Mouse (Mus musculus): ENCODE data around the gene Negr1. TPM values are rescaled to one million over a fixed set of nuclear protein-coding genes. Genes with fewer than 3 reads are reported as not detected.

Gene Negr1
- total and polyA plus RNA-seq, 3 experiments, result not detected

DNA sequence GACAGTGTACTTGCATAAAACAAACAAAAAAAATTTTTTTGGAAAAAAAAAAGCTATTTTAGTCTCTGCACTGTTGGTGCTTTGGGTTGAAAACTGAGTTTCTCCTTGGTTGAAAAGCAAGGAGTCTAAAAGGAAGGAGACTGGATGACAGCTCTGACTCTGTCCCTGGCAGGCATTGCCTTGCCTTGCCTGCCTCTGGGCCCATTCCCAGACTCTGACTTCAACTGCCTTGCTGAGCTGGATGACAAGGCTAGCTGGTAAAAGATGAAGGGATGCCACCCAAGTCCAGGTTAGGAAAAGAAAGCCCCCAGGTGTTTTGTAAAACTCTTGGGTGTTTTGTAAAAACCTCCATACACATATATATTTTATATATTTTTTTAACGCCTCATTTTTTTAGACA is 712.5 kb downstream of the Negr1 start:
- dilution Hi-C loops (cut with MboI; ENCODE audit: extremely low pct_ligation_motif_present, extremely low pct_unique_long_range_greater_than_20kb, low sequenced_read_pairs), result no loop called here
- no peak for TF ChIP-seq KAT2A (IDR thresholded peaks at IDR 0.05; ENCODE audit: insufficient replicate concordance, low read length)
- no peak for TF ChIP-seq NRF1 (IDR thresholded peaks at IDR 0.05; ENCODE audit: low read depth, low read length)
- TF ChIP-seq ZC3H11A (IDR thresholded peaks at IDR 0.05; ENCODE audit: low read depth, low read length), result no peak
- no peak for TF ChIP-seq UBTF (IDR thresholded peaks at IDR 0.05; ENCODE audit: low read depth, low read length)
- TF ChIP-seq SIN3A (IDR thresholded peaks at IDR 0.05; ENCODE audit: low read length), result no peak
- no peak for TF ChIP-seq JUND (conservative IDR thresholded peaks at IDR 0.05; ENCODE audit: low read depth, low read length)
- no peak for TF ChIP-seq CHD1 (IDR thresholded peaks at IDR 0.05; ENCODE audit: low read depth, low read length)
- no peak for TF ChIP-seq MYC (IDR thresholded peaks at IDR 0.05; ENCODE audit: low read depth, low read length)
- no peak for TF ChIP-seq SMC3 (IDR thresholded peaks at IDR 0.05; ENCODE audit: low read depth, low read length)
- TF ChIP-seq BHLHE40 (IDR thresholded peaks at IDR 0.05; ENCODE audit: low read depth, low read length), result no peak
- TF ChIP-seq TCF12 (IDR thresholded peaks at IDR 0.05; ENCODE audit: low read depth, low read length), result no peak
- TF ChIP-seq NELFE (IDR thresholded peaks at IDR 0.05; ENCODE audit: low read depth, low read length), result no peak
- no peak for TF ChIP-seq IRF4 (IDR thresholded peaks at IDR 0.05; ENCODE audit: low read depth, low read length)
- TF ChIP-seq E2F4 (IDR thresholded peaks at IDR 0.05; ENCODE audit: insufficient replicate concordance, low read depth, low read length), result no peak

DNA sequence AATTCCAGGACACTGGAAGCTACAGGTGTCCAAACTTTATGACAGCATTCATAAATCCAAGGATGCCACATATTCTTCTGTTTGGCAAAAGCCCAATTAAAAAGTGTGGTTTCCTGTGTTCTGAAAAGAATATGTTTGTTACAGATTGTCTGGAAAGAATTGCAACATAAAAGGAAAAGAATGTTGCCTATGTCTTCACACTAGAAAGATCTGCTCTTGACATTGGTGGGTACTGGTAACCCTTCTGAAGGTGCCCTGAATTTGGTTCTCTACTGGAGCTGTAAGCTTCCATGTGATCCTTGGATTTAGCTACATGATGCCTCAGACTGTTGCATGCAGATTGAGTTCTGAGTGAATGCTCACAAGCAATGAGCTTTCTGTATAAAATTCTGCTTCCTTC is 718.1 kb downstream of the Negr1 start:
- dilution Hi-C loops (cut with MboI; ENCODE audit: extremely low pct_ligation_motif_present, extremely low pct_unique_long_range_greater_than_20kb, low sequenced_read_pairs) (no loop called here), in situ Hi-C loops (cut with MboI; ENCODE audit: low pct_ligation_motif_present, low pct_unique_long_range_greater_than_20kb, low sequenced_read_pairs) (no loop called here)
- Histone ChIP-seq H3K27ac (ENCODE audit: insufficient read depth, low read depth) (no peak overlapping the region), H3K36me3 (replicated peaks in 1 of 2; ENCODE audit: control insufficient read depth in 1 of 2, insufficient read depth in 1 of 2, low read length in 1 of 2) (no peaks in the 10 kb centered on the region), H3K79me2 (replicated peaks; ENCODE audit: control insufficient read depth, extremely low read depth, insufficient read depth, poor library complexity, severe bottlenecking) (no peaks in the 10 kb centered on the region), H3K27me3 (replicated peaks) (peaks cover 23% of the 10 kb centered on the region), H3K9ac (ENCODE audit: insufficient read depth, low read depth) (no peak overlapping the region), H3K4me2 (ENCODE audit: insufficient read depth, low read depth, poor library complexity, severe bottlenecking) (no peak overlapping the region), H3K4me3 (replicated peaks in 1 of 3; ENCODE audit: low read depth in 2 of 3, low read length in 2 of 3, poor library complexity in 1 of 3) (no peak overlapping the region), H3K4me1 (ENCODE audit: control insufficient read depth in 1 of 2, insufficient read depth in 2 of 2) (peaks cover 0 to 28% of the 10 kb centered on the region in 2 experiments; a peak in 2 of 4 replicates), H3K9me3 (replicated peaks; ENCODE audit: low read length) (no peaks in the 10 kb centered on the region)
- DNase-seq (ENCODE audit: extremely low read depth), result no peak
- no peak for TF ChIP-seq NELFE (IDR thresholded peaks at IDR 0.05; ENCODE audit: low read depth, low read length)
- TF ChIP-seq SMC3 (IDR thresholded peaks at IDR 0.05; ENCODE audit: low read depth, low read length), result no peak
- TF ChIP-seq MEF2A (IDR thresholded peaks at IDR 0.05; ENCODE audit: borderline replicate concordance, low read depth, low read length), result no peak
- no peak for TF ChIP-seq NRF1 (IDR thresholded peaks at IDR 0.05; ENCODE audit: low read depth, low read length)
- no peak for TF ChIP-seq JUN (IDR thresholded peaks at IDR 0.05; ENCODE audit: insufficient read depth, low read depth, low read length)
- no peak for TF ChIP-seq POLR2A (IDR thresholded peaks at IDR 0.05; ENCODE audit: low read depth, low read length)
- no peak for TF ChIP-seq USF1 (IDR thresholded peaks at IDR 0.05; ENCODE audit: low read depth, low read length)
- no peak for TF ChIP-seq E2F4 (IDR thresholded peaks at IDR 0.05; ENCODE audit: insufficient replicate concordance, low read depth, low read length)
- no peak for TF ChIP-seq POLR2AphosphoS2 (IDR thresholded peaks at IDR 0.05; ENCODE audit: low read depth, low read length)
- TF ChIP-seq UBTF (IDR thresholded peaks at IDR 0.05; ENCODE audit: low read depth, low read length), result no peak
- TF ChIP-seq TCF12 (IDR thresholded peaks at IDR 0.05; ENCODE audit: low read depth, low read length), result no peak
- TF ChIP-seq MAFK (IDR thresholded peaks at IDR 0.05; ENCODE audit: insufficient replicate concordance, low read length), result no peak
- TF ChIP-seq ZNF384 (IDR thresholded peaks at IDR 0.05; ENCODE audit: low read depth, low read length), result no peak

More for the DNA sequence above, 712.5 kb downstream of the Negr1 start:
- no peak for DNase-seq (ENCODE audit: extremely low read depth)
- Histone ChIP-seq H3K27ac (ENCODE audit: insufficient read depth, low read depth) (no peak overlapping the region), H3K4me2 (ENCODE audit: insufficient read depth, low read depth, poor library complexity, severe bottlenecking) (no peak overlapping the region), H3K4me3 (replicated peaks in 1 of 3; ENCODE audit: low read depth in 2 of 3, low read length in 2 of 3, poor library complexity in 1 of 3) (no peak overlapping the region), H3K9me3 (replicated peaks; ENCODE audit: low read length) (peaks cover 2% of the 10 kb centered on the region), H3K27me3 (replicated peaks) (peaks cover 6% of the 10 kb centered on the region), H3K79me2 (replicated peaks; ENCODE audit: control insufficient read depth, extremely low read depth, insufficient read depth, poor library complexity, severe bottlenecking) (no peaks in the 10 kb centered on the region), H3K4me1 (ENCODE audit: control insufficient read depth in 1 of 2, insufficient read depth in 2 of 2) (peaks cover 0 to 29% of the 10 kb centered on the region in 2 experiments; a peak in 2 of 4 replicates), H3K36me3 (replicated peaks in 1 of 2; ENCODE audit: control insufficient read depth in 1 of 2, insufficient read depth in 1 of 2, low read length in 1 of 2) (no peaks in the 10 kb centered on the region), H3K9ac (ENCODE audit: insufficient read depth, low read depth) (no peak overlapping the region)
- in situ Hi-C loops (cut with MboI; ENCODE audit: low pct_ligation_motif_present, low pct_unique_long_range_greater_than_20kb, low sequenced_read_pairs), result no loop called here
